Mouse (Mus musculus): ENCODE data around the gene 4930470P17Rik. TPM values are rescaled to one million over a fixed set of nuclear protein-coding genes. Genes with fewer than 3 reads are reported as not detected.

Gene 4930470P17Rik
- polyA plus RNA-seq, 1 experiment from 2014 or later: not detected

- Histone ChIP-seq H3K9ac (ENCODE audit: low read length) (no peak overlapping the region), H3K36me3 (ENCODE audit: control insufficient read depth, insufficient read depth, low read length) (no peaks in the 10 kb centered on the region), H3K27ac (ENCODE audit: low read depth, low read length) (no peak overlapping the region), H3K9me3 (ENCODE audit: control insufficient read depth, low read length) (no peaks in the 10 kb centered on the region), H3K4me1 (ENCODE audit: control insufficient read depth, insufficient read depth, low read length) (no peaks in the 10 kb centered on the region), H3K4me3 (ENCODE audit: low read depth, low read length) (no peak overlapping the region), H3K27me3 (ENCODE audit: control insufficient read depth, insufficient read depth, low read length) (no peaks in the 10 kb centered on the region), H3K4me2 (no peak overlapping the region)
- DNase-seq (ENCODE audit: low spot score, missing footprints) (peak; percentile 75), ATAC-seq (ENCODE audit: low FRiP score) (no peak)
- 76% methylated on average over 15 of the region's 15 CpGs for WGBS
Measured at GRCm38 (mm10) chr2:170563956-170564855, 37.6 kb downstream of the 4930470P17Rik start.

- no peaks in the 10 kb centered on the region for H3K27me3 ChIP-seq (ENCODE audit: control insufficient read depth, insufficient read depth, low read length)
- H3K36me3 ChIP-seq (ENCODE audit: control insufficient read depth, insufficient read depth, low read length): no peaks in the 10 kb centered on the region
- no peak overlapping the region for H3K4me3 ChIP-seq (ENCODE audit: low read depth, low read length)
- no peak overlapping the region for H3K4me2 ChIP-seq
- H3K4me1 ChIP-seq (ENCODE audit: control insufficient read depth, insufficient read depth, low read length): peaks cover 10% of the 10 kb centered on the region
- no peak overlapping the region for H3K27ac ChIP-seq (ENCODE audit: low read depth, low read length)
- H3K9me3 ChIP-seq (ENCODE audit: control insufficient read depth, low read length): no peaks in the 10 kb centered on the region
- DNase-seq (ENCODE audit: low spot score, missing footprints) (peak; percentile 67), ATAC-seq (ENCODE audit: low FRiP score) (no peak)
- H3K9ac ChIP-seq (ENCODE audit: low read length): no peak overlapping the region
- 85% methylated on average over 7 of the region's 7 CpGs for WGBS
Measured at GRCm38 (mm10) chr2:170552088-170552487, 49.7 kb downstream of the 4930470P17Rik start.

GRCm38 (mm10) chr2:170550240-170550639, 51.6 kb downstream of the 4930470P17Rik start:
- Histone ChIP-seq H3K9ac (ENCODE audit: low read length) (no peak overlapping the region), H3K4me3 (ENCODE audit: low read depth, low read length) (no peak overlapping the region), H3K4me2 (no peak overlapping the region), H3K36me3 (ENCODE audit: control insufficient read depth, insufficient read depth, low read length) (no peaks in the 10 kb centered on the region), H3K4me1 (ENCODE audit: control insufficient read depth, insufficient read depth, low read length) (peaks cover 10% of the 10 kb centered on the region), H3K27ac (ENCODE audit: low read depth, low read length) (no peak overlapping the region), H3K27me3 (ENCODE audit: control insufficient read depth, insufficient read depth, low read length) (no peaks in the 10 kb centered on the region), H3K9me3 (ENCODE audit: control insufficient read depth, low read length) (no peaks in the 10 kb centered on the region)
- ATAC-seq (ENCODE audit: low FRiP score) (no peak), DNase-seq (ENCODE audit: low spot score, missing footprints) (peak; percentile 17)
- 68% methylated on average over 5 of the region's 5 CpGs for WGBS

GRCm38 (mm10) chr2:170549146-170549545, 52.7 kb downstream of the 4930470P17Rik start:
- peaks cover 10% of the 10 kb centered on the region for H3K4me1 ChIP-seq (ENCODE audit: control insufficient read depth, insufficient read depth, low read length)
- H3K9ac ChIP-seq (ENCODE audit: low read length): no peak overlapping the region
- H3K27me3 ChIP-seq (ENCODE audit: control insufficient read depth, insufficient read depth, low read length): no peaks in the 10 kb centered on the region
- H3K36me3 ChIP-seq (ENCODE audit: control insufficient read depth, insufficient read depth, low read length): no peaks in the 10 kb centered on the region
- no peaks in the 10 kb centered on the region for H3K9me3 ChIP-seq (ENCODE audit: control insufficient read depth, low read length)
- ATAC-seq (ENCODE audit: low FRiP score) (no peak), DNase-seq (ENCODE audit: low spot score, missing footprints) (peak; percentile 14)
- H3K27ac ChIP-seq (ENCODE audit: low read depth, low read length): no peak overlapping the region
- H3K4me3 ChIP-seq (ENCODE audit: low read depth, low read length): no peak overlapping the region
- no peak overlapping the region for H3K4me2 ChIP-seq
- 84% methylated on average over 2 of the region's 2 CpGs for WGBS

GRCm38 (mm10) chr2:170548046-170548445, 53.8 kb downstream of the 4930470P17Rik start:
- Histone ChIP-seq H3K9ac (ENCODE audit: low read length) (no peak overlapping the region), H3K4me2 (no peak overlapping the region), H3K4me3 (ENCODE audit: low read depth, low read length) (no peak overlapping the region), H3K9me3 (ENCODE audit: control insufficient read depth, low read length) (no peaks in the 10 kb centered on the region), H3K4me1 (ENCODE audit: control insufficient read depth, insufficient read depth, low read length) (peaks cover 10% of the 10 kb centered on the region), H3K27me3 (ENCODE audit: control insufficient read depth, insufficient read depth, low read length) (no peaks in the 10 kb centered on the region), H3K27ac (ENCODE audit: low read depth, low read length) (no peak overlapping the region), H3K36me3 (ENCODE audit: control insufficient read depth, insufficient read depth, low read length) (no peaks in the 10 kb centered on the region)
- DNase-seq (ENCODE audit: low spot score, missing footprints): peak; percentile 85
- WGBS: 32% methylated on average over 4 of the region's 4 CpGs
- ATAC-seq (ENCODE audit: low FRiP score): no peak

- Histone ChIP-seq H3K4me1 (ENCODE audit: control insufficient read depth, insufficient read depth, low read length) (peaks cover 10% of the 10 kb centered on the region), H3K27ac (ENCODE audit: low read depth, low read length) (no peak overlapping the region), H3K4me2 (no peak overlapping the region), H3K9ac (ENCODE audit: low read length) (no peak overlapping the region), H3K27me3 (ENCODE audit: control insufficient read depth, insufficient read depth, low read length) (no peaks in the 10 kb centered on the region), H3K4me3 (ENCODE audit: low read depth, low read length) (no peak overlapping the region), H3K9me3 (ENCODE audit: control insufficient read depth, low read length) (no peaks in the 10 kb centered on the region), H3K36me3 (ENCODE audit: control insufficient read depth, insufficient read depth, low read length) (no peaks in the 10 kb centered on the region)
- WGBS: 28% methylated on average over 6 of the region's 6 CpGs
- DNase-seq (ENCODE audit: low spot score, missing footprints) (peak; percentile 87), ATAC-seq (ENCODE audit: low FRiP score) (no peak)
Measured at GRCm38 (mm10) chr2:170547526-170547925, 54.3 kb downstream of the 4930470P17Rik start.

- Histone ChIP-seq H3K9me3 (ENCODE audit: control insufficient read depth, low read length) (no peaks in the 10 kb centered on the region), H3K27ac (ENCODE audit: low read depth, low read length) (no peak overlapping the region), H3K4me1 (ENCODE audit: control insufficient read depth, insufficient read depth, low read length) (peaks cover 10% of the 10 kb centered on the region), H3K36me3 (ENCODE audit: control insufficient read depth, insufficient read depth, low read length) (no peaks in the 10 kb centered on the region), H3K9ac (ENCODE audit: low read length) (no peak overlapping the region), H3K4me3 (ENCODE audit: low read depth, low read length) (no peak overlapping the region), H3K27me3 (ENCODE audit: control insufficient read depth, insufficient read depth, low read length) (no peaks in the 10 kb centered on the region), H3K4me2 (no peak overlapping the region)
- 71% methylated on average over 4 of the region's 4 CpGs for WGBS
- ATAC-seq (ENCODE audit: low FRiP score) (no peak), DNase-seq (ENCODE audit: low spot score, missing footprints) (peak; percentile 65)
Measured at GRCm38 (mm10) chr2:170545745-170546144, 56.1 kb downstream of the 4930470P17Rik start.

- H3K27ac ChIP-seq (ENCODE audit: low read depth, low read length): no peak overlapping the region
- H3K27me3 ChIP-seq (ENCODE audit: control insufficient read depth, insufficient read depth, low read length): no peaks in the 10 kb centered on the region
- no peak overlapping the region for H3K9ac ChIP-seq (ENCODE audit: low read length)
- H3K4me2 ChIP-seq: no peak overlapping the region
- H3K4me3 ChIP-seq (ENCODE audit: low read depth, low read length): no peak overlapping the region
- no peaks in the 10 kb centered on the region for H3K36me3 ChIP-seq (ENCODE audit: control insufficient read depth, insufficient read depth, low read length)
- H3K9me3 ChIP-seq (ENCODE audit: control insufficient read depth, low read length): no peaks in the 10 kb centered on the region
- 88% methylated on average over 7 of the region's 7 CpGs for WGBS
- DNase-seq (ENCODE audit: low spot score, missing footprints): no peak
- H3K4me1 ChIP-seq (ENCODE audit: control insufficient read depth, insufficient read depth, low read length): peaks cover 10% of the 10 kb centered on the region
- ATAC-seq (ENCODE audit: low FRiP score): no peak
Measured at GRCm38 (mm10) chr2:170544950-170545349, 56.9 kb downstream of the 4930470P17Rik start.

GRCm38 (mm10) chr2:170544159-170544558, 57.7 kb downstream of the 4930470P17Rik start:
- Histone ChIP-seq H3K27ac (ENCODE audit: low read depth, low read length) (no peak overlapping the region), H3K27me3 (ENCODE audit: control insufficient read depth, insufficient read depth, low read length) (no peaks in the 10 kb centered on the region), H3K9ac (ENCODE audit: low read length) (no peak overlapping the region), H3K36me3 (ENCODE audit: control insufficient read depth, insufficient read depth, low read length) (no peaks in the 10 kb centered on the region), H3K4me2 (no peak overlapping the region), H3K4me1 (ENCODE audit: control insufficient read depth, insufficient read depth, low read length) (peaks cover 10% of the 10 kb centered on the region), H3K9me3 (ENCODE audit: control insufficient read depth, low read length) (no peaks in the 10 kb centered on the region), H3K4me3 (ENCODE audit: low read depth, low read length) (no peak overlapping the region)
- ATAC-seq (ENCODE audit: low FRiP score) (no peak), DNase-seq (ENCODE audit: low spot score, missing footprints) (no peak)
- WGBS: 88% methylated on average over 3 of the region's 3 CpGs

Measured in midbrain, embryonic 11.5 days (tissue).